Mouse (Mus musculus): ENCODE measurements around the gene Txndc12.

Txndc12 gene

GRCm38 (mm10) chr4:108834115-108834970 lies at the start of gene Txndc12:
Gene Txndc12 (plus strand): TSS chr4:108834601.
- peak; percentile 57 to 73 for DNase-seq

- DNase-seq, result no peak
These were observed 45.0 kb upstream of the Txndc12 start for GRCm38 (mm10) chr4:108789258-108789936.

GRCm38 (mm10) chr4:108790507-108790906 lies 43.9 kb upstream of the Txndc12 start:
- DNase-seq, result no peak

GRCm38 (mm10) chr4:108793941-108794340 lies 40.5 kb upstream of the Txndc12 start:
- no peak for DNase-seq

- DNase-seq, result no peak
These were observed 37.7 kb upstream of the Txndc12 start for GRCm38 (mm10) chr4:108796701-108797100.

GRCm38 (mm10) chr4:108798083-108798830 lies 36.1 kb upstream of the Txndc12 start:
- peak; percentile 9 to 68 for DNase-seq

GRCm38 (mm10) chr4:108803535-108803934 lies 30.9 kb upstream of the Txndc12 start:
- DNase-seq, result no peak

GRCm38 (mm10) chr4:108811142-108811541 lies 23.3 kb upstream of the Txndc12 start:
- no peak for DNase-seq

GRCm38 (mm10) chr4:108811550-108811949 lies 22.9 kb upstream of the Txndc12 start:
- no peak for DNase-seq

- DNase-seq, result no peak
These were observed 8.7 kb upstream of the Txndc12 start for GRCm38 (mm10) chr4:108825677-108826076.

- no peak for DNase-seq
These were observed 8.3 kb upstream of the Txndc12 start for GRCm38 (mm10) chr4:108826096-108826495.

- no peak for DNase-seq
These were observed 7.8 kb upstream of the Txndc12 start for GRCm38 (mm10) chr4:108826643-108827042.

GRCm38 (mm10) chr4:108830698-108831097 lies 3.7 kb upstream of the Txndc12 start:
- no peak for DNase-seq

GRCm38 (mm10) chr4:108832916-108833827 lies 1.2 kb upstream of the Txndc12 start, which contains the start of gene Btf3l4:
Gene Btf3l4 (minus strand): TSS chr4:108833614.
- peak; percentile 79 to 83 for DNase-seq

- DNase-seq, result no peak
These were observed 630 bp upstream of the Txndc12 start for GRCm38 (mm10) chr4:108833828-108834114.

GRCm38 (mm10) chr4:108834971-108835311 lies 540 bp downstream of the Txndc12 start:
- DNase-seq, result no peak

- DNase-seq, result no peak
These were observed 1.1 kb downstream of the Txndc12 start for GRCm38 (mm10) chr4:108835496-108835895.

GRCm38 (mm10) chr4:108838031-108838430 lies 3.6 kb downstream of the Txndc12 start:
- DNase-seq, result no peak

- no peak for DNase-seq
These were observed 7.6 kb downstream of the Txndc12 start for GRCm38 (mm10) chr4:108841920-108842578.

- no peak for DNase-seq
These were observed 8.9 kb downstream of the Txndc12 start for GRCm38 (mm10) chr4:108843336-108843735.

GRCm38 (mm10) chr4:108845824-108846569 lies 11.6 kb downstream of the Txndc12 start:
- no peak for DNase-seq
